Mouse (Mus musculus) gastrocnemius, postnatal 14 days (tissue): ENCODE measurements around the gene Glipr1l2. TPM values are rescaled to one million over a fixed set of nuclear protein-coding genes. Genes with fewer than 3 reads are reported as not detected.
A peak's percentile ranks its signal among the peaks of the same experiment; 100 is the strongest.
"Not testable (repeated sequence)": the region's sequence is repeated elsewhere in the genome, so short reads cannot be mapped to it uniquely, and the experiment has no call there.

Source experiments
- DNase-seq: peaks from one replicate; pipeline ENCODE4 v3.0.0; 2021; ENCODE audit warnings: mixed read lengths
- intact Hi-C: fragments of 180-260 bp; cut with DNase I; formaldehyde crosslinking; loops from one replicate; pipeline ENCODE4 v1.15.1; 2025; ENCODE audit warnings: low total_unique reads
- long read RNA-seq, 2 experiments: library from polyadenylated mRNA; stranded (forward); transcript quantifications; one replicate each; pipeline ENCODE4 v2.0.0; 2021
- total RNA-seq, 2 experiments: library from RNA; stranded (reverse); gene quantifications; 2 replicates each; pipeline ENCODE4 v1.2.3; 2021

Glipr1l2 gene
- not detected for total RNA-seq
- long read RNA-seq, experiment 1 = 0 reads
- long read RNA-seq, experiment 2 = 0 reads

DNA sequence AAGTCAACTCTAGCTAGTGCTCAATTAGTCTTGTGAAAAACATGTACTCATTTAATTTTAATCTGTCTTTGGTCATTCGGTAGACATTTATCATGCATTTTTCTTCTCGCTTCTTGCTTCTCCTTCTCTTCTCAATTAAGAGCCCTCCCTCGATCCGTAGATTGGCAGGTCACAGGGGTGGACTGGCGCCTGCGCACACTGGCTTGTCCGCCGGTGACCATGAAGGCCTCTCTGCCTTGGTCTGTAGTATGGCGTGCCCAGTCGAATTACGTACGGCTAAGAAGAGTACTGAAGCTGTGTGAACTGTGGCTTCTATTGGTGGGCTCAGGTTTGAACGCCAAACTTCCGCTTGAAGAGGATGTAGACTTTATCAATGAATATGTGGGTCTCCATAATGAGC lies at the start of gene Glipr1l2:
TSS of gene Glipr1l2 (plus strand) at position 198 of the 400 bp plus-strand sequence.
- no peak for DNase-seq
- intact Hi-C loops = no loop called here

DNA sequence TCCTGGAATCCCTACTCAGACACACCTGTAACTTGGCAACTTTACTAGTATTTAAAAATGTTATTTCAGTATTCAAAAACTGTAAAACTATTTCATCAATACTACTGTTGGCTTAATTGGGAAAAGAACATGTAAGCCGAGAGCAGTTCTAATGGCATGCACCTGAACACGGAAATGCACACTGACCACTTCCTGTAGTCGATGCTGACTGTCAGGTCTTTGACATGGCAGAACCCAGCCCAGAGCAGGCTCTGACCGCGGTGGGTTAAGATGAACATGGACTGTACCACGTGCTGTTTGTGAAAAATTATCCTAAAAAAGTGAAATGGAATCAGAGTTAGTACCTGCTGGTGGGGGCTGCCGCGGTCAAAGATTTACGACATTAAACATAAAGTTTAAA lies 39.6 kb upstream of the Glipr1l2 start:
- intact Hi-C loops, DNase-seq: not testable (repeated sequence)

DNA sequence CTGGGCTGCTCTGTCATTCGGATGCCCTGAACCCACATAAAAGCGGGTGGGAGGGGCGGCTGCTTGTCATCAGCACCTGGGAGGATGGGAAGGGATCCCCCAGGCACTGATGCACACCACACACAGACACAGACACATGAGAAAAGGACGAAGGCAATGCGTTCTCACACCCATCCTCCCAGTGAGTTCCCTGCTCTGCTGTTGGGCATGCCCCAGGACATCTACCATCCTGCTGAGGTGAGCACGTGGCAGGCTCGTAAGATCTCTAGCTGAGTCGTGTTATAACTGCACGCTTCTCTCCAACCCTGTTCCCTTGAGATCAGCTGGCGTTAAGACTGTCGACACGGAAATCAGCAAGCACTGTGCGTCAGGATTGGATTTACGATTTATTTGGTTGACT lies 38.9 kb upstream of the Glipr1l2 start:
- intact Hi-C loops, DNase-seq: not testable (repeated sequence)

DNA sequence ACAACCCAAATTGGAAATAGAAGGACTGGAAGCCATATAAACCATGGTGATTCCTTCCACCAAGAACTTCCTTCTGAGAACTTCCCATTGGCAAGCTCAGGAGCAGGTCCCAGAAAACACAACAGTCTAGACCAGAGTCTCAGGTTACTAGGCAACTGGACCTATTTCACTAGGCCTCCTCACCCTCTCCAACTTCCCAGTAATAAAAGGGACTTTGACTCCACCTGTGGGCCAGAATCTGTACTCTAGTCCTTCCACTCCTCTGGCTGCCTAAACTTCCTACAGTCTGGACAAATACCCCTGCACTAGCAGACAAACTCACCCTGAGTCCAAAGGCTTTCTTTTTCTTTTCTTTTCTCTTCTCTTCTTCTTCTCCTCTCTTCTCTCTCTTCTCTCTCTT lies 31.9 kb upstream of the Glipr1l2 start:
- intact Hi-C loops = no loop called here
- no peak for DNase-seq

DNA sequence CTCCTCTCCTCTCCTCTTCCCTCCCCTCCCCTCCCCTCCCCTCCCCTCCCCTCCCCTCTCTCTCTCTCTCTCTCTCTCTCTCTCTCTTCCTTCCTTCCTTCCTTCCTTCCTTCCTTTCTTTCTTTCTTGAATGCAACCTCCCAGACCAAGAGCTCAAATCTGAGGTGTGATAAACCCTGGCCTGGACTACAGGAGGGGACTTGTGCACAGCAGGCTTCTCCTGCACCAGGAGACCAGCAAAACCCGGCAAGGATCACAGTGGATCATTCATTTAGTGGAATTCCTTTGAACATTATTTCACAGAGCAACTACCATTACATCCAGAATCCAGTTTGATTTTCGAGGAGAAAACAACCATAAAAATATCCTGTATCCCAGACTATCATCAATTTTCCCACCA lies 31.2 kb upstream of the Glipr1l2 start:
- DNase-seq, intact Hi-C loops: not testable (repeated sequence)

DNA sequence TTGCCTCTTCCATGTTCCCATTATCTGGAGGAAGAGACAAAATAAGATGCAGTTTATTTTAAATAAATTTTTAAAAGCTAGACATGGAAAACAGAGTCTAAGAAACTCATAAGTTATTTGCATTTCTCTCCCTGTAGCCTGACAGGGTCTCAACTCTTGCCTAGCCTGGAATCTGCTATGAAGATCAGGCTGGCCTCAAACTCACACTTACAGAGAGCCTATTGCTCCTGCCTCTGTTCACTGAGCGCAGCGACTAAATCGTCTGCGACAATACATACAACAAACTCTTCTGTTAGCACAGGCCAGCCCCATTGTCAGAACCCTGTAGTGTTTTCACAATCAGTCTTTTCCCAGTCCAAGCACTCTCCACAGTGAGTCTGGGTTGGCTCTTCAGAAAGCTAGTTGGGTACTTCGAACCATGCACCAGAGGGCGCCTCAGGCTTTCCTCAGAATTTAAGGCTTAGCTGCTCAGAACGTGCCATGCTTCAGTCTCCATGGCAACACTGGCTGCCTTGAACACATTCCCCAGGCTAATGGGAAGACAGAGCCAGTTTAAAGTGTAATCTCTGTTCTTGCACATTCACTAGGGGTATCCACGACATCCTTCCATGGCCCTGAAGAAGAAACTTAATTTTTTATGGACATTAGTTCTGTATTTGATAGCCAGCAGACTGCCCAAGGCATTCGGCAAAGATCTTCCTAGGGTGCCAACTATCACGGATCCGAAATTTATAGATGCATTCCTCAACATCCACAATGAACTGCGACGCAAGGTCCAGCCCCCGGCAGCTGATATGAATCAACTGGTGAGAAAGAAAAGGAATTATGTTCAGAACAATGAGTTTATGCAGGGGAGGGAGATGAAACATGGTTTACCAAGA lies 23.2 kb upstream of the Glipr1l2 start, which contains the start of gene Glipr1l1:
TSS of gene Glipr1l1 (plus strand) at position 488 of the 881 bp plus-strand sequence.
- DNase-seq = peak; percentile 14
- intact Hi-C loops = no loop called here

DNA sequence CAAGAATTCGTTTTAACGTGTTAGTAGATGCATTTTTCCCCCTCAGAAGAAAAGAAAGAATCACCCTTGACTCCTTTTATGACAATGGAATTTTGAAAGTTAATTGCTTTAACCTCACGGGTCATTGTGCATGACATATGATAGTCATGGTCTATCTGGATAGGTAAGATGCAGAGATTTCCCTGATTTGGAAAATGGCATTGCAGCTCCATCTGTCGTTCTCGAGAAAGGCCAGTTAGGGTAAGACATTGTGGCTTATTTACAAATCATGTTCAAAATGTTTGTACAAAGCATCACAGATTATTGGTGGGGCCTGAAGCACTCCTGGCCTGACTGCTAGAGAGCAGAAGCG lies 22.6 kb upstream of the Glipr1l2 start:
- DNase-seq, intact Hi-C loops: not testable (repeated sequence)

DNA sequence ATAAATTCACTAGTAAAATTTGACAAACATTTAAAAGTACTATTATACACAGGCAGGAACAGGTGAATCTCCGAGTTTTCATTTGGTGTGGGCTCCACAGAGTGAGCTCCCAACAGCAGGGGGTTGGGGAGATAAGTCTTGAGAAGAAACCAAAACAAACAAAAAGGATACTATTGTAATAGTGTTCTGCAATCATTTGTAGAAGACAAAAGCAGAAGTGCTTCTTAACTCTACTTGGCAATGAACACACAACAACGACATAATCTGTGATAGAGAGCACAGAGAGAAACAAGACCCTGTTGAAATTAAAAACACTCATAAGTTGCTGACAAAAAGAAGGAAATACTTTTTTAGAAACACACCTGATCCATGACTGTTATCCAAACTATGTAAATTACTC lies 3.1 kb upstream of the Glipr1l2 start:
- DNase-seq = no peak
- intact Hi-C loops = no loop called here

DNA sequence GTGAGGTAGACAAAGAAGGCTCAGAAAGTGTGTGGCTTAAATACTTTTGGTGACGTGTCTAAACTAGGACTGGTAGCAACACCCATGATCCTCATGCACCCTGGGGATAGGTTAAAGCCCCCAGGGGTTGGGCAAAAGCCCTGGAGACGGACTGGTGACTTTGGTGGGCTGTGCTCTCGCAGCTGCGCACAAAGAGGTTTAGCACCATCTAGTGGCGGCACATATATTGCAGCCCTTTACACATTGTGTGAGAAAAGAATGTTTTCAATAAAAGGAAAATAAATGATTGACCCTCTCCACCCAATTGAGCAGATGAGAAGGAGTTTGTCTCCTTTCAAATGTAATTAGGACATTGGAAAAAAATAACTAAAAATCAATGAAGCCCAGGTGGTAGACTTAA lies 22.6 kb downstream of the Glipr1l2 start:
- peak; percentile 18 for DNase-seq
- intact Hi-C loops = loop anchor here (2.0 kb wide), 1 partner anchor 127 kb away; no protein-coding TSS in a partner anchor

DNA sequence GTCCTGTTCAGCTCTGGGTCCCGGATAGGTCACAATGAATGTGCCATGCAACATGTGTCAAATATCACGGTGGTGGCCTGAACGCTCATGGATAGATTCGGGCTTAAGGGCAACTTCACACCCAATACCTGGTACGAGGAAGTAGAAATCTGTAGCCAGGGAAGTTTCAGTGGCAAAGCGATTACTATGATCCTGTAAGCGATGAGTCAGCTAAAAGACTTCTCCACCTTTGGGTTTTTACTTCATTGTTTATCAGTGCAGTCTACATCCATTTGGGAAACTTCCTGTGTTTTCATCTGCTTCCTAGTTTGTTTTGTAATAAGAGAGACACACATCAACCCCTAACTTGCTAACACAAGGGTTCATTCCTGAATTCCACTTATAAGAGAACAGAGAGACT lies 27.2 kb downstream of the Glipr1l2 start:
- intact Hi-C loops = no loop called here
- no peak for DNase-seq

DNA sequence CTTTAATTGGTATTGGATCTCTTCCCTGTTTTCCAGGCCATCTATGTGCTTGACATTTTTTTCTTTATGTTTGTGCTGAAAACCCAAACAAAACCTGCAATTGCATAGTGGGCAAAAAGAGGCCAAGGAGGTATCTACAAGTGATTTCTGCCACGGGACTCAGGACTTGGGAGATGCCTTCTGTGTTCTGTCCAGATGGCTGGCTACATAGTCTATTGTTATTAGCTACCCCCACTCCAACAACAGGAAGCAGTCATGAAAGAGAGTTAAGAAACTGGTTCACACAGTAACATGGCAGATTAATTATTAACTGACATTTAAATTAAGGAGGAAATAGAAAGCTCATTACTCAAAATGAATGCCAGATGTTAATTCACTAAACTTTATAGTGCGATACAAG lies 41.9 kb downstream of the Glipr1l2 start:
- intact Hi-C loops, DNase-seq: not testable (repeated sequence)

DNA sequence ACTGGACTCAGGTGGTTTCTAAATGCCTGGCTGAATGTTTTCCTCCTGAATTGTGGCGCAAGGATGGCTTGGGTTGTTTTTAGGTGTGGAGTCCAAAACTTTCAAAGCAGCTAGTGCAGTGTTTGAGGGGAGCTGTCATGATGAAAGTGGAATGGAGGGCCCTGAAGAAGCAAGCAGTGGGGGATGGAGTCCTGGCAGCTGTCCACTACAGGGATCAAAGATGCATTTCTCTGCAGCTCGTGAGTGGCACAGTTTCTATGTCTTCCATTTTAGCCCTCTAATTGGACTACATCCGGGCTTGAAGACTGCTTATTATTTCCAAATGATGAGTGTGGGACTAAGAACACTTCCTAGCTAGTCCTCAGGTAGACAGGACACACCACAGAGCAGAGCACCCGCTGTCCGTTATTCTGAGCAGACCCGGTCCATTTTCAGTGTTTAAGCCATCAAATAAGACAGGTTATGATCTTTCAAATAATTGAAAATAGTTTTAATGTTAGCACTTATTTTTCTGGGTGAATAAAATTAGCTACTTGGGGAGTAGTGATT lies 44.6 kb downstream of the Glipr1l2 start:
- intact Hi-C loops, DNase-seq: not testable (repeated sequence)

DNA sequence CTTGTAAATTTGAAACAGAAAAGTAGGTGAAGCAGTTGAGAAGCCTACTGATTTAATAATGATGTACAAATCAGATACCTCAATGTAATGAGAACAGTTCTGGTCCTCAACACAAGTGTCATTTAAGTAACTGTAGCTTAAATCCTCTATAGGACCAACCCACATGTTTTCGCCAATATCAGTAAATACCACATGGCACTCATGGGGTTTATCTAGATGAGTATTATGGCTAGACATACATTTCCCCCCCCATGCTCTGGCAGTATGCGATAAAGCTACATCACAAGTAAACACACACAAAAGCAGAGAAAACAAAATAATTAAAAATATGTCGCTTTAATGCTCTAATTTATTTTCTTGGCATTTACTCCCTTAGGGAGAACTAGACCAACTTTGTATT lies 49.0 kb downstream of the Glipr1l2 start:
- DNase-seq = no peak
- intact Hi-C loops = no loop called here

DNA sequence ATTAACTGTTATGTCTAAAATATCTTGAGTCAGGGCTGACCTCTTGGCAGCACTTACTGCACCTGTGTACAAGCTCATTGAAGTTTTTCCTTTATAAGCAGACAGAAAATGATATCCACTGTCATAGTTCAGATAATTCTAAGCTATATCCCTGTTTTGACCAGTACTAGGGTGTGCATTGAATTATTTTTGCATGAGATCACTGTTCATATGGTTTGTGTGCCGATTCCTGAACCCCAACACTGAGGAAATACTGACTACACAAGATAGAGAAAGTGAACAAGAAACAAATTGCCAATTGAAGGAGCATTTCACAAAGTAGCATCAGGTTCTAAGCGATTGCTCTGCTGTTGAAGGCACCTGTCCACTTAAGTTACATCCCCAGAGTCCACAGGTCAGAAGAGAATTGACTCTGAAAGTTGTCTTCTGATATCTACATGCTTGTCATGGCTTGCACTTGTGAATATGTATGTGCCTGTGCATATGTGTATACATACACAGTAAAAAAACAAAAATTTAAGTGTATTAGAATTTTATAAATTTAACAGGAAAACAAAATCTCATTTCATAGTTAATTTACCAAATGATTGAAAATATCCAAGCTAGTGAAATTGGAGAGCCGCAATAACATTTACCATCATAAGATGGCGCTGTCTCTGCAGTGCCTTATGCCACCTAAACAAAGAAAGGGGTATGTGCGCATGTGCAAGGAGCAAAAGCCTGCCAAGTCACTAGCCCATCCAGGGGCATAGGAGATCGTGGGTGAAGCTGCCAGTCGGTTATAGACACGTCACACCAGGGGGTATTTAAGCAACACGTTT lies 55.1 kb downstream of the Glipr1l2 start:
- peak; percentile 10 for DNase-seq
- intact Hi-C loops = no loop called here

DNA sequence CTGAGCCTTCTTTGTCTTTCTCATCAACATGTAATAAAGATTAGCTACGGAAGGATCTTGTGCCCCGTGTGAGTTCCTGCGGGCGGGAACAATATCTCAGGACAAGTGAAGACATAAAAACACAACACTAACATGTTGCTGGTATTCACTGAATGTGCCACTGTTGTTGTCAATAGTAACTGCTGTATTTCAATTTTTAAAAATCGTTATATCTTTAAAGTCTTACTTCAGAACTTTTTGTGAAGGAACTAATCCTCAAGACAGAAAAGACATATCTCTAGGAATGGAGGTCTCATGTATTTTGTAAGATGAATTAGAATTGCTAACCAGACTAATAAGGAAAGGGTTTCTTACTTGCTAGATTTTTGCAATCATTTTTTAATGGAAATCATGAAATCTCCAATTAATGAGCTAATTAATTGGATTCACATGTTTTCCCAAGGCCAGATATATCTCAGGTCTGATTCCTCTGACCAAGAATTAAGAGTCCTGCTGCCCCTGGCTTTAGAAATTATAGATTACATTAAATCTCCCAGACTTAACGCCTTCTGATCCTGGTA lies 55.8 kb downstream of the Glipr1l2 start:
- intact Hi-C loops = no loop called here

DNA sequence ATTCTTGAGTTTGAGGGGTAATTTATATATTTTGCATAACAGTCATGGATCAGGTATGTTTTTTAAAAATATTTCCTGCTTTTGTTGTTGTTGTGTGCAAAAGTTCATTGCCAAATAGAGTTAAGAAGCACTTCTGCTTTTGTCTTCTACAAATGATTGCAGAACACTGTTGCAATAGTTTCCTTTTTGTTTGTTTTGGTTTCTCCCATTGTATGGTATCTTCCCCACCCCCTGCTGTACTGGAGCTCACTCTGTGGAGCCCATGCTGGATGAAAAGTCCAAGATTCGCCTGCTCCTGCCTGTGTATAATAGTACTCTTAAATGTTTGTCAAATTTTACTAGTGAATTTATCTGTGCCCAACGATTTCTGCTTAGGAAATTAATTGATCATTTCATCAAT lies 56.7 kb downstream of the Glipr1l2 start:
- intact Hi-C loops = no loop called here
- no peak for DNase-seq

More for the DNA sequence above, 55.8 kb downstream of the Glipr1l2 start:
- no peak for DNase-seq
